20 mouse cellular contexts compared by ENCODE assay signal in genomic region chr7:83857208-83857488, GRCm38 (mm10). TPM values are rescaled to one million over a fixed set of nuclear protein-coding genes. Genes with fewer than 3 reads are reported as not detected.
DNase-seq lines count a peak whose midpoint lies in the region; ATAC-seq and TF ChIP-seq lines count a peak whose summit lies in the region.
"Had no signal": no experiment of that assay in that cellular context is flagged by ENCODE, and none has a peak within 500 bp of the region (broad histone marks: within the 10 kb centered on the region; RNA-seq: fewer than 3 reads in every experiment).

No protein-coding gene starts in this region.

- peaks cover 20% of the 10 kb centered on the region for H3K4me1 ChIP-seq in heart, embryonic 13.5 days
- H3K4me1 ChIP-seq in lung, postnatal 0 days (ENCODE audit: insufficient read depth, low read depth, low read length): no peaks in the 10 kb centered on the region
- H3K4me1 ChIP-seq in intestine, embryonic 15.5 days (replicated peaks): peaks cover 4% of the 10 kb centered on the region; the same call in 1 of the 2 replicates
- H3K4me1 ChIP-seq in small intestine, adult 2 months (ENCODE audit: control insufficient read depth, insufficient read depth, insufficient read length, low read length): peaks cover 17% of the 10 kb centered on the region

- no peaks in the 10 kb centered on the region for H3K27me3 ChIP-seq in heart, embryonic 13.5 days (replicated peaks)
- no peaks in the 10 kb centered on the region for H3K27me3 ChIP-seq in lung, postnatal 0 days (replicated peaks; ENCODE audit: insufficient read depth, low read length)
- no peaks in the 10 kb centered on the region for H3K27me3 ChIP-seq in intestine, embryonic 15.5 days (replicated peaks)
- no peaks in the 10 kb centered on the region for H3K27me3 ChIP-seq in small intestine, adult 2 months (ENCODE audit: control insufficient read depth, insufficient read depth, low read length)
- H3K27me3 ChIP-seq: embryonic facial prominence, embryonic 13.5 days; forebrain, embryonic 12.5 days; heart, embryonic 15.5 days had no signal

- 44% methylated on average over 2 of the region's 2 CpGs for WGBS in heart, embryonic 13.5 days
- WGBS in lung, postnatal 0 days: 52% methylated on average over 2 of the region's 2 CpGs
- WGBS in intestine, embryonic 15.5 days: 74% methylated on average over 2 of the region's 2 CpGs
- WGBS in small intestine, adult 2 months: 74% methylated on average over 2 of the region's 2 CpGs

- no peak for DNase-seq in heart, postnatal 14 days
- peak; percentile 36 for DNase-seq in lung, postnatal 0 days (ENCODE audit: low spot score)
- DNase-seq in lung, adult 18-20 months: no peak
- no peak for DNase-seq in embryo, embryonic 10.5 days (ENCODE audit: low spot score)
- DNase-seq: adrenal gland, adult 8-10 months; adrenal gland, postnatal 36 days; cerebellum, adult 11 months; cerebellum, adult 9-10 months; cerebellum, postnatal 25 days had no signal

- ATAC-seq in heart, embryonic 13.5 days (ENCODE audit: extremely low read depth, insufficient number of reproducible peaks, low FRiP score, low TSS enrichment): no peak
- no peak for ATAC-seq in lung, postnatal 0 days
- ATAC-seq in intestine, embryonic 15.5 days: peak; percentile 48; the same call in 1 of the 2 replicates
- no peak for ATAC-seq in granulocyte monocyte progenitor cell, adult 5-6 weeks (replicated peaks; ENCODE audit: poor library complexity, severe bottlenecking)
- ATAC-seq: forebrain, embryonic 16.5 days had no signal

- no peak overlapping the region for H3K4me3 ChIP-seq in heart, embryonic 13.5 days
- no peak overlapping the region for H3K4me3 ChIP-seq in lung, postnatal 0 days (ENCODE audit: low read depth, low read length)
- no peak overlapping the region for H3K4me3 ChIP-seq in intestine, embryonic 15.5 days (replicated peaks)
- no peak overlapping the region for H3K4me3 ChIP-seq in small intestine, adult 2 months (ENCODE audit: low read depth, low read length)
- H3K4me3 ChIP-seq: embryonic facial prominence, embryonic 13.5 days; forebrain, embryonic 12.5 days; heart, embryonic 10.5 days; heart, embryonic 15.5 days; hindbrain, embryonic 10.5 days had no signal

- TF ChIP-seq EP300 in lung, postnatal 0 days (IDR thresholded peaks at IDR 0.05): no peak

- no peak overlapping the region for H3K9ac ChIP-seq in heart, embryonic 13.5 days
- no peak overlapping the region for H3K9ac ChIP-seq in lung, postnatal 0 days (replicated peaks; ENCODE audit: low read depth)
- no peak overlapping the region for H3K9ac ChIP-seq in intestine, embryonic 15.5 days
- H3K9ac ChIP-seq: embryonic facial prominence, embryonic 13.5 days; forebrain, embryonic 12.5 days; heart, embryonic 15.5 days; hindbrain, embryonic 14.5 days had no signal

- H3K9me3 ChIP-seq in heart, embryonic 13.5 days: no peaks in the 10 kb centered on the region
- H3K9me3 ChIP-seq in lung, postnatal 0 days (ENCODE audit: low read length): no peaks in the 10 kb centered on the region
- H3K9me3 ChIP-seq in intestine, embryonic 15.5 days: no peaks in the 10 kb centered on the region
- H3K9me3 ChIP-seq: embryonic facial prominence, embryonic 13.5 days; forebrain, embryonic 12.5 days; heart, embryonic 10.5 days; heart, embryonic 15.5 days; hindbrain, embryonic 10.5 days had no signal

- no peak for TF ChIP-seq CTCF in lung, postnatal 0 days (IDR thresholded peaks at IDR 0.05)
- no peak for TF ChIP-seq CTCF in small intestine, adult 2 months (IDR thresholded peaks at IDR 0.05; ENCODE audit: extremely low read depth, insufficient read length, insufficient replicate concordance, low read depth, low read length)

- no peak for TF ChIP-seq POLR2A in small intestine, adult 2 months (IDR thresholded peaks at IDR 0.05; ENCODE audit: low read depth, low read length)

- H3K36me3 ChIP-seq in heart, embryonic 13.5 days: no peaks in the 10 kb centered on the region
- no peaks in the 10 kb centered on the region for H3K36me3 ChIP-seq in lung, postnatal 0 days (ENCODE audit: insufficient read depth, low read length)
- H3K36me3 ChIP-seq in intestine, embryonic 15.5 days: no peaks in the 10 kb centered on the region
- no peaks in the 10 kb centered on the region for H3K36me3 ChIP-seq in small intestine, adult 2 months (ENCODE audit: control insufficient read depth, insufficient read depth, low read length)
- H3K36me3 ChIP-seq: embryonic facial prominence, embryonic 13.5 days; forebrain, embryonic 12.5 days; heart, embryonic 10.5 days; heart, embryonic 15.5 days; hindbrain, embryonic 10.5 days had no signal

- intact Hi-C loops in heart, postnatal 14 days (cut with DNase I): no loop called here

- H3K4me2 ChIP-seq in heart, embryonic 13.5 days: no peak overlapping the region
- no peak overlapping the region for H3K4me2 ChIP-seq in lung, postnatal 0 days (replicated peaks; ENCODE audit: low read depth, low read length)
- no peak overlapping the region for H3K4me2 ChIP-seq in intestine, embryonic 15.5 days (replicated peaks)
- H3K4me2 ChIP-seq: embryonic facial prominence, embryonic 13.5 days; forebrain, embryonic 12.5 days; heart, embryonic 15.5 days; hindbrain, embryonic 14.5 days had no signal

- H3K27ac ChIP-seq in heart, embryonic 13.5 days (replicated peaks): 0 out of 2 replicates have a peak overlapping the region, but pooled peaks have one; percentile 1
- H3K27ac ChIP-seq in lung, postnatal 0 days (ENCODE audit: low read length): no peak overlapping the region
- H3K27ac ChIP-seq in intestine, embryonic 15.5 days: peak overlapping the region; percentile 38; the same call in 1 of the 2 replicates
- peak overlapping the region; percentile 3; the same call in 1 of the 2 replicates for H3K27ac ChIP-seq in small intestine, adult 2 months (ENCODE audit: insufficient read depth, low read depth, low read length)
- H3K27ac ChIP-seq: embryonic facial prominence, embryonic 13.5 days; forebrain, embryonic 12.5 days; heart, embryonic 10.5 days; heart, embryonic 15.5 days; hindbrain, embryonic 10.5 days; hindbrain, embryonic 14.5 days had no signal

RNA-seq across cellular contexts. Expression of gene Tlnrd1, which starts 27.0 kb away (rescaled TPM):
- 9.9 and 10.2 TPM in 2 replicates for polyA plus RNA-seq in heart, embryonic 13.5 days (2015; fragmentation: Nextera tagmentation; extraction: Ambion mirVana)
- total RNA-seq in heart, postnatal 14 days (2021): 10 to 100 TPM; 13.5 to 14.9 TPM
- polyA plus RNA-seq in lung, postnatal 0 days (2015; fragmentation: Nextera tagmentation; extraction: Ambion mirVana): 18.9 and 22.5 TPM in 2 replicates
- 13.6 and 13.7 TPM in 2 replicates for polyA plus RNA-seq in intestine, embryonic 15.5 days (2015; fragmentation: Nextera tagmentation; extraction: Ambion mirVana)
- 62.0 and 117 TPM in 2 replicates for polyA plus RNA-seq in small intestine, adult 2 months (2012; rRNA removed)
- 4.9 and 5.8 TPM in 2 replicates for total RNA-seq in granulocyte monocyte progenitor cell, adult 5-6 weeks (2014; fragmentation: Nextera tagmentation)
- total RNA-seq in granulocyte monocyte progenitor cell, adult 5-6 weeks (2017): 5.6 and 6.4 TPM in 2 replicates

RNA-seq across cellular contexts. Expression of gene Mesd, which starts 27.1 kb away (rescaled TPM):
- polyA plus RNA-seq in heart, embryonic 13.5 days (2015; fragmentation: Nextera tagmentation; extraction: Ambion mirVana): 83.9 and 85.3 TPM in 2 replicates
- total RNA-seq in heart, postnatal 14 days (2021): 10 to 100 TPM; 41.6 to 47.7 TPM
- polyA plus RNA-seq in lung, postnatal 0 days (2015; fragmentation: Nextera tagmentation; extraction: Ambion mirVana): 97.9 and 104 TPM in 2 replicates
- 91.2 and 108 TPM in 2 replicates for polyA plus RNA-seq in intestine, embryonic 15.5 days (2015; fragmentation: Nextera tagmentation; extraction: Ambion mirVana)
- 2.2 and 2.4 TPM in 2 replicates for polyA plus RNA-seq in small intestine, adult 2 months (2012; rRNA removed)
- total RNA-seq in granulocyte monocyte progenitor cell, adult 5-6 weeks (2014; fragmentation: Nextera tagmentation): 22.6 and 29.3 TPM in 2 replicates
- 55.4 and 70.9 TPM in 2 replicates for total RNA-seq in granulocyte monocyte progenitor cell, adult 5-6 weeks (2017)

Comparison
In these comparisons a context has a peak if more than half of its experiments do, and no peak if none do; other contexts are left out.
1. RNA of gene Mesd, which starts 27.1 kb away (polyA plus RNA-seq): 91.2 to 108 TPM in intestine, embryonic 15.5 days, 97.9 to 104 TPM in lung, postnatal 0 days and 83.9 to 85.3 TPM in heart, embryonic 13.5 days; 2.2 to 2.4 TPM in small intestine, adult 2 months; every median in the first group is over 10 times any median in the second.